Mouse (Mus musculus) adrenal gland, adult (tissue): ENCODE data around the gene Shf.
A peak's percentile ranks its signal among the peaks of the same experiment; 100 is the strongest.
"Not testable (repeated sequence)": the region's sequence is repeated elsewhere in the genome, so short reads cannot be mapped to it uniquely, and the experiment has no call there.

Experiments
- DNase-seq, 2 experiments: peaks; one replicate each; pipeline ENCODE4 v3.0.0; 2022 to 2023; ENCODE audit warnings: low spot score in 1 of 2; ENCODE audit not compliant: inconsistent age in 2 of 2

Gene Shf

GRCm38 (mm10) chr2:122368995-122369739 lies at the start of gene Shf:
TSS of gene Shf (minus strand) at chr2:122369162.
- peak; percentile 91 to 98 for DNase-seq

GRCm38 (mm10) chr2:122408928-122409327 lies 40.0 kb upstream of the Shf start:
- no peak for DNase-seq

GRCm38 (mm10) chr2:122407607-122408006 lies 38.6 kb upstream of the Shf start:
- DNase-seq, result no peak

- no peak for DNase-seq
Observed at GRCm38 (mm10) chr2:122396150-122396549, 27.2 kb upstream of the Shf start.

GRCm38 (mm10) chr2:122387135-122387534 lies 18.2 kb upstream of the Shf start:
- DNase-seq, result not testable (repeated sequence)

- DNase-seq, result no peak
Observed at GRCm38 (mm10) chr2:122385095-122385494, 16.1 kb upstream of the Shf start.

GRCm38 (mm10) chr2:122382121-122382520 lies 13.2 kb upstream of the Shf start:
- DNase-seq, result no peak

- no peak for DNase-seq
Observed at GRCm38 (mm10) chr2:122381329-122382103, 12.6 kb upstream of the Shf start.

- DNase-seq, result peak; percentile 63 to 90
Observed at GRCm38 (mm10) chr2:122380768-122381311, 11.9 kb upstream of the Shf start.

GRCm38 (mm10) chr2:122379292-122379650 lies 10.3 kb upstream of the Shf start:
- no peak for DNase-seq

- DNase-seq, result peak in 1 of 2 experiments; percentile 85
Observed at GRCm38 (mm10) chr2:122378421-122379291, 9.7 kb upstream of the Shf start.

- peak; percentile 81 to 94 for DNase-seq
Observed at GRCm38 (mm10) chr2:122377751-122378246, 8.8 kb upstream of the Shf start.

- peak; percentile 98 to 100 for DNase-seq
Observed at GRCm38 (mm10) chr2:122377215-122377674, 8.3 kb upstream of the Shf start.

- peak; percentile 66 to 85 for DNase-seq
Observed at GRCm38 (mm10) chr2:122376041-122376561, 7.1 kb upstream of the Shf start.

- DNase-seq, result peak; percentile 96 to 99
Observed at GRCm38 (mm10) chr2:122375391-122375991, 6.5 kb upstream of the Shf start.

GRCm38 (mm10) chr2:122374666-122375331 lies 5.8 kb upstream of the Shf start:
- peak in 1 of 2 experiments; percentile 74 for DNase-seq

GRCm38 (mm10) chr2:122374012-122374411 lies 5.0 kb upstream of the Shf start:
- DNase-seq, result no peak

GRCm38 (mm10) chr2:122372541-122372940 lies 3.6 kb upstream of the Shf start:
- DNase-seq, result no peak

- DNase-seq, result no peak
Observed at GRCm38 (mm10) chr2:122372067-122372466, 3.1 kb upstream of the Shf start.
